ENCODE assay signal across 8 mouse cellular contexts in genomic region chr14:66494518-66494923, GRCm38 (mm10).
DNase-seq lines count a peak whose midpoint lies in the region; ATAC-seq and TF ChIP-seq lines count a peak whose summit lies in the region.

No protein-coding gene starts in this region.

- H3K27ac ChIP-seq in embryonic facial prominence, embryonic 14.5 days (replicated peaks; ENCODE audit: low read depth, low read length): no peak overlapping the region; the same call in 1 of the 2 replicates
- H3K27ac ChIP-seq in heart, embryonic 12.5 days (ENCODE audit: poor library complexity, severe bottlenecking): no peak overlapping the region
- H3K27ac ChIP-seq in left cerebral cortex, adult 2 months: peak overlapping the region; percentile 72
- H3K27ac ChIP-seq in midbrain, embryonic 16.5 days (ENCODE audit: low read length): peak overlapping the region; percentile 81

- H3K9ac ChIP-seq in embryonic facial prominence, embryonic 14.5 days (ENCODE audit: low read depth, low read length): no peak overlapping the region
- H3K9ac ChIP-seq in heart, embryonic 12.5 days: no peak overlapping the region
- peak overlapping the region; percentile 2; the same call in 1 of the 2 replicates for H3K9ac ChIP-seq in midbrain, embryonic 16.5 days (ENCODE audit: low read depth, low read length)

- H3K4me1 ChIP-seq in embryonic facial prominence, embryonic 14.5 days (ENCODE audit: control insufficient read depth, insufficient read depth, low read length): peaks cover 9% of the 10 kb centered on the region
- peaks cover 5% of the 10 kb centered on the region for H3K4me1 ChIP-seq in heart, embryonic 12.5 days (replicated peaks)
- H3K4me1 ChIP-seq in midbrain, embryonic 16.5 days (ENCODE audit: control insufficient read depth, insufficient read depth, low read length): peaks cover 26% of the 10 kb centered on the region

- H3K4me2 ChIP-seq in embryonic facial prominence, embryonic 14.5 days (ENCODE audit: low read depth, low read length): 0 out of 2 replicates have a peak overlapping the region, but pooled peaks have one; percentile 3
- no peak overlapping the region; the same call in 1 of the 2 replicates for H3K4me2 ChIP-seq in heart, embryonic 12.5 days
- peak overlapping the region; percentile 13; the same call in 1 of the 2 replicates for H3K4me2 ChIP-seq in midbrain, embryonic 16.5 days (ENCODE audit: low read length)

- DNase-seq in 3T3-L1 (ENCODE audit: low read depth, low spot score): peak; percentile 33
- DNase-seq in adrenal gland, adult 8-10 months: peak; percentile 14
- peak; percentile 89 for DNase-seq in embryonic facial prominence, embryonic 14.5 days (ENCODE audit: low spot score)
- peak; percentile 73 to 85 for DNase-seq in left cerebral cortex, adult 2 months (ENCODE audit: extremely low spot score in 1 of 2, low spot score in 2 of 2)
- no peak for DNase-seq in spleen, adult 18-20 months

- WGBS in embryonic facial prominence, embryonic 14.5 days: 8% methylated on average over 5 of the region's 5 CpGs
- 22% methylated on average over 5 of the region's 5 CpGs for WGBS in heart, embryonic 12.5 days
- WGBS in midbrain, embryonic 16.5 days: 4% methylated on average over 5 of the region's 5 CpGs

- no peaks in the 10 kb centered on the region for H3K36me3 ChIP-seq in embryonic facial prominence, embryonic 14.5 days (ENCODE audit: control insufficient read depth, insufficient read depth, low read length)
- H3K36me3 ChIP-seq in heart, embryonic 12.5 days: no peaks in the 10 kb centered on the region
- H3K36me3 ChIP-seq in midbrain, embryonic 16.5 days (ENCODE audit: control insufficient read depth, insufficient read depth, low read length): no peaks in the 10 kb centered on the region

- H3K9me3 ChIP-seq in embryonic facial prominence, embryonic 14.5 days (ENCODE audit: control insufficient read depth, low read length): no peaks in the 10 kb centered on the region
- no peaks in the 10 kb centered on the region for H3K9me3 ChIP-seq in heart, embryonic 12.5 days (replicated peaks)
- H3K9me3 ChIP-seq in midbrain, embryonic 16.5 days (replicated peaks; ENCODE audit: control insufficient read depth, low read length, poor library complexity, severe bottlenecking): no peaks in the 10 kb centered on the region

- TF ChIP-seq CTCF in left cerebral cortex, adult 2 months (IDR thresholded peaks at IDR 0.05): no peak

- H3K4me3 ChIP-seq in embryonic facial prominence, embryonic 14.5 days (ENCODE audit: low read depth, low read length): no peak overlapping the region
- no peak overlapping the region for H3K4me3 ChIP-seq in heart, embryonic 12.5 days
- no peak overlapping the region for H3K4me3 ChIP-seq in left cerebral cortex, adult 2 months
- H3K4me3 ChIP-seq in midbrain, embryonic 16.5 days (ENCODE audit: low read depth, low read length): no peak overlapping the region

- intact Hi-C loops in left cerebral cortex, adult 2 months (cut with DNase I): no loop called here

- no peaks in the 10 kb centered on the region for H3K27me3 ChIP-seq in embryonic facial prominence, embryonic 14.5 days (replicated peaks; ENCODE audit: control insufficient read depth, insufficient read depth, low read length)
- H3K27me3 ChIP-seq in heart, embryonic 12.5 days (replicated peaks): no peaks in the 10 kb centered on the region
- H3K27me3 ChIP-seq in midbrain, embryonic 16.5 days (ENCODE audit: control insufficient read depth, insufficient read depth, low read depth, low read length): no peaks in the 10 kb centered on the region

- peak; percentile 97 for ATAC-seq in embryonic facial prominence, embryonic 14.5 days (ENCODE audit: low read depth)
- peak; percentile 48; the same call in 1 of the 2 replicates for ATAC-seq in heart, embryonic 12.5 days (ENCODE audit: insufficient number of reproducible peaks, low FRiP score)
- ATAC-seq in midbrain, embryonic 16.5 days: peak; percentile 99
- no peak for ATAC-seq in monocyte, adult 5-6 weeks (replicated peaks; ENCODE audit: insufficient number of reproducible peaks, low FRiP score, low TSS enrichment, poor library complexity, severe bottlenecking)

Comparison
In these comparisons a context has a peak if more than half of its experiments do, and no peak if none do; other contexts are left out.
1. DNase-seq: peak in 3T3-L1 (single experiment), adrenal gland, adult 8-10 months (single experiment), embryonic facial prominence, embryonic 14.5 days (single experiment) and left cerebral cortex, adult 2 months (2 of 2); none in spleen, adult 18-20 months (0 of 2).
2. H3K27ac ChIP-seq: peak in left cerebral cortex, adult 2 months (single experiment) and midbrain, embryonic 16.5 days (single experiment); none in embryonic facial prominence, embryonic 14.5 days (single experiment) and heart, embryonic 12.5 days (single experiment).